29 mouse cellular contexts compared by ENCODE assay signal in the genomic region with DNA sequence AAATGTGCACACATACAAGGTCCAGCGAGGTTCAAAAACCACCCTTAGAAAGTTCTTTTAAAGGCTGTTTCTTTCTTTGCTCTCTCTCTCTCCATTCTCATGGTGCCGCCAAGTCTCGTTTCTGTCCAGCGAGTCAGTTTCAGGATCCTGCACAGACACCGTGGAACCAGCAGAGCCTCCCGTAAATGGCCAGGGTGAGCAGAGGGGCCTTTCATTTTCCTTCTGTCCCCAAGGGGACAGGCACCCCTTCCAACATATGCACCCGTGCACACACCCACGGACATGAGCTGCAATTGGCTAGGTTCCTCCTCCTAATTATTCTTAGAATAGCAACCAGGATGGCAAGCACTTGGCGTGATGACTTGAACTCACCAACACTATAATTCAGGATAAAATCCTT. TPM values are rescaled to one million over a fixed set of nuclear protein-coding genes. Genes with fewer than 3 reads are reported as not detected.
"Had no signal": no experiment of that assay in that cellular context is flagged by ENCODE, and none has a peak within 500 bp of the region (broad histone marks: within the 10 kb centered on the region; RNA-seq: fewer than 3 reads in every experiment).

No protein-coding gene starts in this region.

- DNase-seq: kidney, adult 18-20 months; kidney, adult 9 months; kidney, postnatal 14 days; left cerebral cortex, postnatal 4 days; liver, embryonic 13.5 days; lung, embryonic 14.5 days; retina, postnatal 1 day; right cerebral cortex, postnatal 25 days; spleen, adult 18-20 months; thymus, adult 18-20 months; thymus, postnatal 25 days had no signal

- H3K4me1 ChIP-seq: liver, embryonic 13.5 days had no signal

- H3K4me2 ChIP-seq: liver, embryonic 13.5 days; lung, embryonic 14.5 days; midbrain, embryonic 13.5 days; neural tube, embryonic 13.5 days had no signal

- H3K4me3 ChIP-seq: liver, embryonic 13.5 days; megakaryocyte, embryonic 14.5 days; midbrain, embryonic 10.5 days; midbrain, embryonic 13.5 days; myocyte; neural tube, embryonic 13.5 days had no signal

- H3K27ac ChIP-seq: liver, embryonic 13.5 days; midbrain, embryonic 10.5 days; midbrain, embryonic 13.5 days; neural tube, embryonic 13.5 days had no signal

- H3K27me3 ChIP-seq: midbrain, embryonic 13.5 days had no signal

- H3K9me3 ChIP-seq: liver, embryonic 13.5 days; megakaryocyte, embryonic 14.5 days; midbrain, embryonic 10.5 days; midbrain, embryonic 13.5 days; neural tube, embryonic 13.5 days had no signal

- H3K36me3 ChIP-seq: midbrain, embryonic 10.5 days; midbrain, embryonic 13.5 days had no signal

- H3K9ac ChIP-seq: liver, embryonic 13.5 days; lung, embryonic 14.5 days; midbrain, embryonic 13.5 days; neural tube, embryonic 13.5 days had no signal

- ATAC-seq: intestine, embryonic 16.5 days; midbrain, embryonic 13.5 days; midbrain, embryonic 16.5 days had no signal

RNA-seq across cellular contexts. Expression of gene Sost, which starts 6.7 kb away (rescaled TPM):
- total RNA-seq: layer of hippocampus, postnatal 14 days; left cerebral cortex, postnatal 14 days; left cerebral cortex, postnatal 4 days; liver, adult 2 months; monocyte, adult 5-6 weeks; neutrophil, adult 5-6 weeks had no signal
- polyA plus RNA-seq: liver, embryonic 16.5 days; lung, embryonic 14.5 days; lung, postnatal 0 days; midbrain, embryonic 16.5 days; stomach, embryonic 16.5 days had no signal

RNA-seq across cellular contexts. Expression of gene Cfap97d1, which starts 10.6 kb away (rescaled TPM):
- total RNA-seq: layer of hippocampus, adult 18-20 months; layer of hippocampus, postnatal 14 days; left cerebral cortex, adult 8-10 months; left cerebral cortex, postnatal 14 days; left cerebral cortex, postnatal 4 days; liver, adult 2 months; neutrophil, adult 5-6 weeks had no signal
- polyA plus RNA-seq: intestine, embryonic 16.5 days; kidney, embryonic 16.5 days; liver, adult 2 months; liver, embryonic 13.5 days; liver, embryonic 16.5 days; lung, embryonic 14.5 days; midbrain, embryonic 10.5 days; midbrain, embryonic 13.5 days; midbrain, embryonic 16.5 days; myocyte; neural tube, embryonic 13.5 days; stomach, embryonic 16.5 days had no signal

RNA-seq across cellular contexts. Expression of gene Mpp3, which starts 54.8 kb away (rescaled TPM):
- total RNA-seq: monocyte, adult 5-6 weeks; neutrophil, adult 5-6 weeks had no signal
